Mouse (Mus musculus) stomach, postnatal 0 days (tissue): ENCODE results near the gene Ak6.

Experiments
- CTCF ChIP-seq: IDR thresholded peaks from 2 replicates; pipeline ENCODE4 v1.5.1; 2016; ENCODE audit warnings: antibody characterized with exemption, low read depth, mild to moderate bottlenecking, moderate library complexity
- EP300 ChIP-seq: optimal IDR thresholded peaks from 2 replicates; pipeline ENCODE3; 2016; ENCODE audit warnings: antibody characterized with exemption

GRCm38 (mm10) chr13:100703468-100703867 is 52.7 kb downstream of the Ak6 start:
- no peak for TF ChIP-seq EP300
- TF ChIP-seq CTCF = no peak; the same call in 1 of the 2 replicates
